ENCODE assay signal across 10 mouse cellular contexts in the genomic region with DNA sequence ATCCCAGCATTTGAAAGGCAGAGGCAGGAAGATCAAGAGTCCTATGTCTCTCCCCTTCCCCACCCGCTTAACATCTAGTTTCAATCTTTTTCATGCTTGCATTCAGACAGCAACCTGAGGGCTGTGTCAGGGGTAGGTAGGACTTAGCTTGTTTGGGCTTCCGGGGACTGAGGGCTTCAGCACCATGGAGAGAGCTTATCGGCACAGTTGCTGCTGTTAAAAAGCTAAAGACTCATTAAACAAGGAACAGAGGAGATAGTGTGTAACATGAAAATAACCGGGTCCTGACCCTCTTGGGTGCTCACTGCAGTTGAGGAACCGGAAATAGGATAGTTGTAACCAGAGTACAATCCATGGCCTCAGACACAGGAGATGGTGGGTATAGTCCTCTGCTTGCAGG. TPM values are rescaled to one million over a fixed set of nuclear protein-coding genes. Genes with fewer than 3 reads are reported as not detected.
DNase-seq lines count a peak whose midpoint lies in the region; ATAC-seq and TF ChIP-seq lines count a peak whose summit lies in the region.
"Had no signal": no experiment of that assay in that cellular context is flagged by ENCODE, and none has a peak within 500 bp of the region (broad histone marks: within the 10 kb centered on the region; RNA-seq: fewer than 3 reads in every experiment).

No protein-coding gene starts in this region.

- TF ChIP-seq POLR2A in heart, adult 2 months (IDR thresholded peaks at IDR 0.05; ENCODE audit: insufficient read depth, low read depth, low read length): no peak
- no peak for TF ChIP-seq POLR2A in CH12.LX (IDR thresholded peaks at IDR 0.05; ENCODE audit: low read depth, low read length)

- no peaks in the 10 kb centered on the region for H3K36me3 ChIP-seq in heart, adult 2 months (ENCODE audit: control insufficient read depth, insufficient read depth, low read length)
- H3K36me3 ChIP-seq in heart, embryonic 12.5 days: 0 out of 2 replicates have a peak, but pooled peaks cover 3% of the 10 kb centered on the region
- H3K36me3 ChIP-seq in CH12.LX (replicated peaks in 1 of 2; ENCODE audit: control insufficient read depth in 1 of 2, insufficient read depth in 1 of 2, low read length in 1 of 2): no peaks in the 10 kb centered on the region
- H3K36me3 ChIP-seq in limb, embryonic 10.5 days: no peaks in the 10 kb centered on the region
- H3K36me3 ChIP-seq in forebrain, postnatal 0 days (ENCODE audit: insufficient read depth): 0 out of 2 replicates have a peak, but pooled peaks cover 4% of the 10 kb centered on the region
- H3K36me3 ChIP-seq: limb, embryonic 12.5 days had no signal

- no peak for TF ChIP-seq EP300 in heart, adult 2 months (IDR thresholded peaks at IDR 0.05; ENCODE audit: insufficient read depth, low read depth, low read length)
- no peak for TF ChIP-seq EP300 in CH12.LX (IDR thresholded peaks at IDR 0.05; ENCODE audit: low read length)

- peaks cover 3% of the 10 kb centered on the region; the same call in 1 of the 2 replicates for H3K27me3 ChIP-seq in heart, adult 2 months (ENCODE audit: control insufficient read depth, insufficient read depth, low read length)
- peaks cover 71% of the 10 kb centered on the region for H3K27me3 ChIP-seq in heart, embryonic 12.5 days (replicated peaks)
- peaks cover 83% of the 10 kb centered on the region for H3K27me3 ChIP-seq in CH12.LX (replicated peaks)
- H3K27me3 ChIP-seq in limb, embryonic 10.5 days (ENCODE audit: low read depth, poor library complexity, severe bottlenecking): peaks cover 54% of the 10 kb centered on the region
- no peaks in the 10 kb centered on the region for H3K27me3 ChIP-seq in forebrain, postnatal 0 days (ENCODE audit: insufficient read depth, low read length)

- dilution Hi-C loops in CH12.LX (cut with MboI; ENCODE audit: extremely low pct_ligation_motif_present, extremely low pct_unique_long_range_greater_than_20kb, low sequenced_read_pairs): no loop called here

- no peak for TF ChIP-seq RAD21 in CH12.LX (IDR thresholded peaks at IDR 0.05; ENCODE audit: low read depth, low read length)

- H3K4me1 ChIP-seq in heart, adult 2 months (ENCODE audit: control insufficient read depth, insufficient read depth, low read length): peaks cover 1% of the 10 kb centered on the region; the same call in 1 of the 2 replicates
- H3K4me1 ChIP-seq in heart, embryonic 12.5 days (replicated peaks): peaks cover 6% of the 10 kb centered on the region; the same call in 1 of the 2 replicates
- peaks cover 4 to 6% of the 10 kb centered on the region in 2 experiments for H3K4me1 ChIP-seq in CH12.LX (ENCODE audit: control insufficient read depth in 1 of 2, insufficient read depth in 2 of 2)
- H3K4me1 ChIP-seq in limb, embryonic 10.5 days: peaks cover 13% of the 10 kb centered on the region
- H3K4me1 ChIP-seq in forebrain, postnatal 0 days (ENCODE audit: insufficient read depth): no peaks in the 10 kb centered on the region

- intact Hi-C loops in heart, adult 2 months (cut with DNase I): loop anchor here (5.0 kb wide), 1 partner anchor 40 kb away; no protein-coding TSS in a partner anchor

- H3K79me2 ChIP-seq in heart, adult 2 months (replicated peaks; ENCODE audit: control insufficient read depth, insufficient read depth, low read length): 0 out of 2 replicates have a peak, but pooled peaks cover 2% of the 10 kb centered on the region
- H3K79me2 ChIP-seq in CH12.LX (replicated peaks; ENCODE audit: control insufficient read depth, extremely low read depth, insufficient read depth, poor library complexity, severe bottlenecking): no peaks in the 10 kb centered on the region

- 11% methylated on average over 5 of the region's 5 CpGs for WGBS in heart, adult 2 months
- WGBS in heart, embryonic 12.5 days: 6% methylated on average over 5 of the region's 5 CpGs
- WGBS in limb, embryonic 10.5 days: 15% methylated on average over 5 of the region's 5 CpGs
- 10% methylated on average over 5 of the region's 5 CpGs for WGBS in forebrain, postnatal 0 days

- peak; percentile 23 to 44 for DNase-seq in heart, adult 2 months
- peak; percentile 62 for DNase-seq in CH12.LX (ENCODE audit: extremely low read depth)
- DNase-seq in embryo, embryonic 10 days (ENCODE audit: low spot score): peak; percentile 85
- peak; percentile 79 for DNase-seq in limb, embryonic 10.5 days (ENCODE audit: low spot score)
- DNase-seq in retina, embryonic 14.5 days (ENCODE audit: low spot score): peak; percentile 77
- no peak for DNase-seq in layer of hippocampus, adult 18-20 months (ENCODE audit: low spot score in 2 of 2)
- DNase-seq in forebrain, postnatal 0 days: no peak

- no peak overlapping the region for H3K9ac ChIP-seq in heart, adult 2 months (ENCODE audit: low read depth, low read length)
- H3K9ac ChIP-seq in heart, embryonic 12.5 days: no peak overlapping the region
- no peak overlapping the region for H3K9ac ChIP-seq in CH12.LX (ENCODE audit: insufficient read depth, low read depth)
- H3K9ac ChIP-seq in forebrain, postnatal 0 days: no peak overlapping the region
- H3K9ac ChIP-seq: limb, embryonic 12.5 days had no signal

- no peak overlapping the region for H3K4me3 ChIP-seq in heart, adult 2 months
- no peak overlapping the region for H3K4me3 ChIP-seq in heart, embryonic 12.5 days
- H3K4me3 ChIP-seq in CH12.LX (replicated peaks in 1 of 3; ENCODE audit: low read depth in 2 of 3, low read length in 2 of 3, poor library complexity in 1 of 3): no peak overlapping the region
- no peak overlapping the region for H3K4me3 ChIP-seq in limb, embryonic 10.5 days
- H3K4me3 ChIP-seq in forebrain, postnatal 0 days (ENCODE audit: low read depth, low read length): no peak overlapping the region
- H3K4me3 ChIP-seq: limb, embryonic 12.5 days had no signal

- in situ Hi-C loops in CH12.LX (cut with MboI; ENCODE audit: low pct_ligation_motif_present, low pct_unique_long_range_greater_than_20kb, low sequenced_read_pairs): loop anchor here (25.0 kb wide), 1 partner anchor 505 kb away; a partner anchor contains a TSS

- no peak for TF ChIP-seq CTCF in heart, adult 2 months (IDR thresholded peaks at IDR 0.05)
- no peak for TF ChIP-seq CTCF in CH12.LX (conservative IDR thresholded peaks at IDR 0.05 in 1 of 2, IDR thresholded peaks at IDR 0.05 in 1 of 2; ENCODE audit: low read depth in 2 of 2, low read length in 2 of 2)
- no peak for TF ChIP-seq CTCF in forebrain, postnatal 0 days (IDR thresholded peaks at IDR 0.05; ENCODE audit: low read depth)

- no peak overlapping the region for H3K4me2 ChIP-seq in heart, embryonic 12.5 days
- H3K4me2 ChIP-seq in CH12.LX (ENCODE audit: insufficient read depth, low read depth, poor library complexity, severe bottlenecking): no peak overlapping the region
- no peak overlapping the region for H3K4me2 ChIP-seq in forebrain, postnatal 0 days (ENCODE audit: low read depth)
- H3K4me2 ChIP-seq: limb, embryonic 12.5 days had no signal

- no peak for ATAC-seq in heart, embryonic 12.5 days (ENCODE audit: insufficient number of reproducible peaks, low FRiP score)
- ATAC-seq in forebrain, postnatal 0 days: no peak

- H3K27ac ChIP-seq in heart, adult 2 months: no peak overlapping the region
- no peak overlapping the region for H3K27ac ChIP-seq in heart, embryonic 12.5 days (ENCODE audit: poor library complexity, severe bottlenecking)
- no peak overlapping the region for H3K27ac ChIP-seq in CH12.LX (ENCODE audit: insufficient read depth, low read depth)
- no peak overlapping the region for H3K27ac ChIP-seq in limb, embryonic 10.5 days
- no peak overlapping the region for H3K27ac ChIP-seq in forebrain, postnatal 0 days (ENCODE audit: low read depth, low read length)
- H3K27ac ChIP-seq: limb, embryonic 12.5 days had no signal

- H3K9me3 ChIP-seq in heart, embryonic 12.5 days (replicated peaks): no peaks in the 10 kb centered on the region
- peaks cover 3% of the 10 kb centered on the region for H3K9me3 ChIP-seq in CH12.LX (replicated peaks; ENCODE audit: low read length)
- no peaks in the 10 kb centered on the region for H3K9me3 ChIP-seq in limb, embryonic 10.5 days (replicated peaks)
- no peaks in the 10 kb centered on the region for H3K9me3 ChIP-seq in forebrain, postnatal 0 days (ENCODE audit: low read length)
- H3K9me3 ChIP-seq: limb, embryonic 12.5 days had no signal

RNA-seq across cellular contexts. Expression of a gene that starts 8.1 kb away (rescaled TPM):
- total RNA-seq in heart, adult 2 months (2021): 10 to 100 TPM; 61.9 to 77.8 TPM
- polyA plus RNA-seq in heart, adult 2 months (2012; rRNA removed): 70.8 and 71.6 TPM in 2 replicates
- 13.4 and 13.6 TPM in 2 replicates for polyA plus RNA-seq in heart, embryonic 12.5 days (2016; fragmentation: Nextera tagmentation; extraction: Ambion mirVana)
- total RNA-seq in CH12.LX (2012; rRNA removed) (0.21 and 0.42 TPM in 2 replicates), CH12.LX (2014; rRNA removed) (not detected in 2 replicates)
- 0.08 TPM in 1 of 2 replicates, not detected in the other for polyA plus RNA-seq in CH12.LX (2012; ENCODE audit: insufficient read length, low read depth)
- 1.5 and 1.6 TPM in 2 replicates for polyA plus RNA-seq in limb, embryonic 10.5 days (2016; fragmentation: Nextera tagmentation; extraction: Ambion mirVana)
- total RNA-seq in layer of hippocampus, adult 18-20 months (2021): 100 to 1,000 TPM; 243 to 245 TPM
- total RNA-seq in forebrain, postnatal 0 days (2014; rRNA removed): 99.0 and 107 TPM in 2 replicates
- polyA plus RNA-seq in forebrain, postnatal 0 days (2015; fragmentation: Nextera tagmentation; extraction: Ambion mirVana): 38.4 and 38.6 TPM in 2 replicates

RNA-seq across cellular contexts. Expression of a gene that starts 12.2 kb away (rescaled TPM):
- total RNA-seq in heart, adult 2 months (2021): not detected
- 0.10 TPM in 1 of 2 replicates, not detected in the other for polyA plus RNA-seq in heart, adult 2 months (2012; rRNA removed)
- polyA plus RNA-seq in heart, embryonic 12.5 days (2016; fragmentation: Nextera tagmentation; extraction: Ambion mirVana): 0.32 TPM in 1 of 2 replicates, not detected in the other
- not detected in 2 replicates for total RNA-seq in CH12.LX (2012; rRNA removed)
- total RNA-seq in CH12.LX (2014; rRNA removed): not detected in 2 replicates
- polyA plus RNA-seq in CH12.LX (2012; ENCODE audit: insufficient read length, low read depth): not detected in 2 replicates
- not detected in 2 replicates for polyA plus RNA-seq in limb, embryonic 10.5 days (2016; fragmentation: Nextera tagmentation; extraction: Ambion mirVana)
- total RNA-seq in layer of hippocampus, adult 18-20 months (2021): under 1 TPM; 0.28 to 0.32 TPM
- total RNA-seq in forebrain, postnatal 0 days (2014; rRNA removed): 1.2 and 1.3 TPM in 2 replicates
- 0.50 and 0.98 TPM in 2 replicates for polyA plus RNA-seq in forebrain, postnatal 0 days (2015; fragmentation: Nextera tagmentation; extraction: Ambion mirVana)
- polyA plus RNA-seq: limb, embryonic 12.5 days; spleen, adult 2 months had no signal

RNA-seq across cellular contexts. Expression of a gene that starts 20.4 kb away (rescaled TPM):
- not detected for total RNA-seq in heart, adult 2 months (2021)
- polyA plus RNA-seq in heart, adult 2 months (2012; rRNA removed): 0.27 TPM in 1 of 2 replicates, not detected in the other
- polyA plus RNA-seq in heart, embryonic 12.5 days (2016; fragmentation: Nextera tagmentation; extraction: Ambion mirVana): 1.4 and 1.6 TPM in 2 replicates
- total RNA-seq in CH12.LX (2012; rRNA removed): 0.21 and 0.55 TPM in 2 replicates
- total RNA-seq in CH12.LX (2014; rRNA removed): not detected in 2 replicates
- 0.34 and 0.40 TPM in 2 replicates for polyA plus RNA-seq in CH12.LX (2012; ENCODE audit: insufficient read length, low read depth)
- 0.31 TPM in 1 of 2 replicates, not detected in the other for polyA plus RNA-seq in limb, embryonic 10.5 days (2016; fragmentation: Nextera tagmentation; extraction: Ambion mirVana)
- under 1 TPM in 1 of 2 experiments, not detected in 1; 0.54 TPM for total RNA-seq in layer of hippocampus, adult 18-20 months (2021)
- total RNA-seq in forebrain, postnatal 0 days (2014; rRNA removed): 0.24 and 0.77 TPM in 2 replicates
- polyA plus RNA-seq in forebrain, postnatal 0 days (2015; fragmentation: Nextera tagmentation; extraction: Ambion mirVana): 0.40 and 0.63 TPM in 2 replicates

RNA-seq across cellular contexts. Expression of a gene that starts 45.8 kb away (rescaled TPM):
- total RNA-seq in heart, adult 2 months (2021): 1 to 10 TPM; 4.7 to 4.9 TPM
- 3.3 and 4.4 TPM in 2 replicates for polyA plus RNA-seq in heart, adult 2 months (2012; rRNA removed)
- polyA plus RNA-seq in heart, embryonic 12.5 days (2016; fragmentation: Nextera tagmentation; extraction: Ambion mirVana): 3.4 and 3.5 TPM in 2 replicates
- total RNA-seq in CH12.LX (2012; rRNA removed) (0.04 and 0.17 TPM in 2 replicates), CH12.LX (2014; rRNA removed) (not detected in 2 replicates)
- not detected in 2 replicates for polyA plus RNA-seq in CH12.LX (2012; ENCODE audit: insufficient read length, low read depth)
- 0.75 and 2.3 TPM in 2 replicates for polyA plus RNA-seq in limb, embryonic 10.5 days (2016; fragmentation: Nextera tagmentation; extraction: Ambion mirVana)
- 1 to 10 TPM; 2.9 TPM for total RNA-seq in layer of hippocampus, adult 18-20 months (2021)
- 2.5 and 5.6 TPM in 2 replicates for total RNA-seq in forebrain, postnatal 0 days (2014; rRNA removed)
- 0.97 and 1.1 TPM in 2 replicates for polyA plus RNA-seq in forebrain, postnatal 0 days (2015; fragmentation: Nextera tagmentation; extraction: Ambion mirVana)

RNA-seq across cellular contexts. Expression of a gene that starts 55.8 kb away (rescaled TPM):
- total RNA-seq in heart, adult 2 months (2021): 10 to 100 TPM; 34.2 to 39.6 TPM
- polyA plus RNA-seq in heart, adult 2 months (2012; rRNA removed): 9.1 and 15.2 TPM in 2 replicates
- polyA plus RNA-seq in heart, embryonic 12.5 days (2016; fragmentation: Nextera tagmentation; extraction: Ambion mirVana): 12.1 and 12.9 TPM in 2 replicates
- total RNA-seq in CH12.LX (2012; rRNA removed) (60.4 and 69.8 TPM in 2 replicates), CH12.LX (2014; rRNA removed) (38.8 and 39.5 TPM in 2 replicates)
- polyA plus RNA-seq in CH12.LX (2012; ENCODE audit: insufficient read length, low read depth): 367 and 488 TPM in 2 replicates
- polyA plus RNA-seq in limb, embryonic 10.5 days (2016; fragmentation: Nextera tagmentation; extraction: Ambion mirVana): 11.3 and 11.9 TPM in 2 replicates
- 10 to 100 TPM; 69.1 to 70.7 TPM for total RNA-seq in layer of hippocampus, adult 18-20 months (2021)
- 16.5 and 27.8 TPM in 2 replicates for total RNA-seq in forebrain, postnatal 0 days (2014; rRNA removed)
- 4.2 and 10.5 TPM in 2 replicates for polyA plus RNA-seq in forebrain, postnatal 0 days (2015; fragmentation: Nextera tagmentation; extraction: Ambion mirVana)

Comparison
In these comparisons a context has a peak if more than half of its experiments do, and no peak if none do; other contexts are left out.
1. DNase-seq: peak in heart, adult 2 months (2 of 2), CH12.LX (single experiment), embryo, embryonic 10 days (single experiment), limb, embryonic 10.5 days (single experiment) and retina, embryonic 14.5 days (single experiment); none in layer of hippocampus, adult 18-20 months (0 of 2) and forebrain, postnatal 0 days (single experiment).